Mouse (Mus musculus): ENCODE results near the gene Armc9. TPM values are rescaled to one million over a fixed set of nuclear protein-coding genes. Genes with fewer than 3 reads are reported as not detected.

The Armc9 gene
- total and polyA plus RNA-seq, 3 experiments = 7.2 to 12.0 TPM; not detected in 1

GRCm38 (mm10) chr1:86126036-86126435 lies 28.5 kb upstream of the Armc9 start:
- Histone ChIP-seq H3K27ac (ENCODE audit: control insufficient read depth, low read depth, low read length) (no peak overlapping the region), H3K9me3 (replicated peaks; ENCODE audit: insufficient read depth, low read length) (no peaks in the 10 kb centered on the region)
- TF ChIP-seq RAD21 (IDR thresholded peaks at IDR 0.05; ENCODE audit: low read depth, low read length) = no peak
- no peak for TF ChIP-seq E2F4 (IDR thresholded peaks at IDR 0.05; ENCODE audit: borderline replicate concordance, low read depth, low read length)
- TF ChIP-seq ZNF384 (IDR thresholded peaks at IDR 0.05; ENCODE audit: low read depth, low read length) = no peak
- no peak for TF ChIP-seq GABPA (IDR thresholded peaks at IDR 0.05; ENCODE audit: low read depth, low read length)
- TF ChIP-seq USF1 (IDR thresholded peaks at IDR 0.05; ENCODE audit: low read depth, low read length) = no peak
- no peak for TF ChIP-seq SMC3 (IDR thresholded peaks at IDR 0.05; ENCODE audit: low read depth, low read length)
- TF ChIP-seq RCOR1 (IDR thresholded peaks at IDR 0.05; ENCODE audit: low read depth, low read length) = no peak
- TF ChIP-seq MAX (IDR thresholded peaks at IDR 0.05; ENCODE audit: low read length) = no peak
- TF ChIP-seq BHLHE40 (IDR thresholded peaks at IDR 0.05; ENCODE audit: borderline replicate concordance, low read depth, low read length) = no peak
- TF ChIP-seq POLR2AphosphoS2 (IDR thresholded peaks at IDR 0.05; ENCODE audit: low read length) = no peak
- no peak for TF ChIP-seq GATA1 (IDR thresholded peaks at IDR 0.05; ENCODE audit: low read depth, low read length)
- no peak for TF ChIP-seq ZC3H11A (IDR thresholded peaks at IDR 0.05; ENCODE audit: low read depth, low read length)
- TF ChIP-seq POLR2AphosphoS5 (IDR thresholded peaks at IDR 0.05; ENCODE audit: borderline replicate concordance, low read depth, low read length) = no peak
- no peak for TF ChIP-seq SIN3A (IDR thresholded peaks at IDR 0.05; ENCODE audit: low read length)
- TF ChIP-seq NRF1 (IDR thresholded peaks at IDR 0.05; ENCODE audit: insufficient read depth, low read depth, low read length, poor library complexity, severe bottlenecking) = no peak
- no peak for TF ChIP-seq MAFK (IDR thresholded peaks at IDR 0.05; ENCODE audit: borderline replicate concordance, low read depth, low read length)

GRCm38 (mm10) chr1:86133337-86133736 lies 21.2 kb upstream of the Armc9 start, which contains the start of gene Gm21972:
Gene Gm21972, plus strand, starts transcription at chr1:86133637.
- H3K4me3 ChIP-seq (ENCODE audit: control insufficient read depth in 1 of 2, insufficient read depth in 1 of 2, low read depth in 2 of 2, low read length in 2 of 2) = no peak within 1 kb of the TSS
- no peak within 1 kb of the TSS for H3K9ac ChIP-seq (ENCODE audit: control insufficient read depth, low read depth, low read length, poor library complexity, severe bottlenecking)
- no peak for DNase-seq (ENCODE audit: low read depth, low spot score)
- H3K9me3 ChIP-seq (replicated peaks; ENCODE audit: insufficient read depth, low read length) = no peaks in the 10 kb centered on the region
- H3K36me3 ChIP-seq (ENCODE audit: control insufficient read depth in 1 of 2, insufficient read depth in 2 of 2, low read length in 2 of 2) = peaks cover 0 to 48% of the 10 kb centered on the region in 2 experiments; a peak in 2 of 4 replicates
- no peak within 1 kb of the TSS for H3K27ac ChIP-seq (ENCODE audit: control insufficient read depth, low read depth, low read length)
- no peaks in the 10 kb centered on the region for H3K79me2 ChIP-seq (ENCODE audit: control insufficient read depth, insufficient read depth, low read length, poor library complexity)
- TF ChIP-seq MEF2A (IDR thresholded peaks at IDR 0.05; ENCODE audit: extremely low read depth, insufficient replicate concordance, low read depth, low read length, poor library complexity, severe bottlenecking) (no peak), HCFC1 (IDR thresholded peaks at IDR 0.05; ENCODE audit: low read depth, low read length) (no peak), SIN3A (IDR thresholded peaks at IDR 0.05; ENCODE audit: low read length) (no peak), POLR2A (IDR thresholded peaks at IDR 0.05; ENCODE audit: control insufficient read depth in 1 of 2, insufficient read depth in 1 of 2, low read depth in 1 of 2, low read length in 2 of 2, poor library complexity in 1 of 2) (no peak), GABPA (IDR thresholded peaks at IDR 0.05; ENCODE audit: low read depth, low read length) (no peak), CTCF (IDR thresholded peaks at IDR 0.05 in 2 of 3, conservative IDR thresholded peaks at IDR 0.05 in 1 of 3; ENCODE audit: control insufficient read depth in 1 of 3, insufficient read depth in 1 of 3, low read depth in 2 of 3, low read length in 3 of 3, poor library complexity in 1 of 3, severe bottlenecking in 1 of 3) (no peak), CHD1 (IDR thresholded peaks at IDR 0.05; ENCODE audit: low read depth, low read length) (no peak), POLR2AphosphoS5 (IDR thresholded peaks at IDR 0.05; ENCODE audit: borderline replicate concordance, low read depth, low read length) (no peak), TCF12 (IDR thresholded peaks at IDR 0.05; ENCODE audit: low read depth, low read length) (no peak), POLR2AphosphoS2 (IDR thresholded peaks at IDR 0.05; ENCODE audit: low read length) (no peak), NRF1 (IDR thresholded peaks at IDR 0.05; ENCODE audit: insufficient read depth, low read depth, low read length, poor library complexity, severe bottlenecking) (no peak), MYC (IDR thresholded peaks at IDR 0.05; ENCODE audit: low read depth, low read length) (no peak), TAL1 (IDR thresholded peaks at IDR 0.05; ENCODE audit: low read length) (no peak), JUND (IDR thresholded peaks at IDR 0.05; ENCODE audit: low read depth, low read length) (no peak), MAX (IDR thresholded peaks at IDR 0.05; ENCODE audit: low read length) (no peak), KAT2A (conservative IDR thresholded peaks at IDR 0.05; ENCODE audit: low read depth, low read length) (no peak), E2F4 (IDR thresholded peaks at IDR 0.05; ENCODE audit: borderline replicate concordance, low read depth, low read length) (no peak), MXI1 (IDR thresholded peaks at IDR 0.05; ENCODE audit: low read depth, low read length) (no peak)
- no peaks in the 10 kb centered on the region for H3K27me3 ChIP-seq (ENCODE audit: control insufficient read depth in 1 of 2, insufficient read depth in 2 of 2, low read length in 2 of 2)
- H3K4me1 ChIP-seq (ENCODE audit: control insufficient read depth in 1 of 2, insufficient read depth in 2 of 2, low read length in 2 of 2) = no peaks in the 10 kb centered on the region

More at GRCm38 (mm10) chr1:86126036-86126435, 28.5 kb upstream of the Armc9 start:
- Histone ChIP-seq H3K79me2 (ENCODE audit: control insufficient read depth, insufficient read depth, low read length, poor library complexity) (no peaks in the 10 kb centered on the region), H3K9ac (ENCODE audit: control insufficient read depth, low read depth, low read length, poor library complexity, severe bottlenecking) (no peak overlapping the region), H3K27me3 (ENCODE audit: control insufficient read depth in 1 of 2, insufficient read depth in 2 of 2, low read length in 2 of 2) (no peaks in the 10 kb centered on the region), H3K36me3 (ENCODE audit: control insufficient read depth in 1 of 2, insufficient read depth in 2 of 2, low read length in 2 of 2) (peaks cover 0 to 49% of the 10 kb centered on the region in 2 experiments; a peak in 2 of 4 replicates), H3K4me1 (ENCODE audit: control insufficient read depth in 1 of 2, insufficient read depth in 2 of 2, low read length in 2 of 2) (no peaks in the 10 kb centered on the region), H3K4me3 (ENCODE audit: control insufficient read depth in 1 of 2, insufficient read depth in 1 of 2, low read depth in 2 of 2, low read length in 2 of 2) (no peak overlapping the region)
- no peak for DNase-seq (ENCODE audit: low read depth, low spot score)
